Mouse (Mus musculus) cortical plate, adult 2 months (tissue): ENCODE data around the gene Macc1. TPM values are rescaled to one million over a fixed set of nuclear protein-coding genes. Genes with fewer than 3 reads are reported as not detected.
A peak's percentile ranks its signal among the peaks of the same experiment; 100 is the strongest.

Experiments
- H3K27ac ChIP-seq: fragments of 200-500 bp; 2 replicates; pipeline ENCODE4 v1.5.1; 2012; ENCODE audit warnings: low read length, control low read depth, inconsistent platforms; ENCODE audit not compliant: insufficient read depth
- H3K4me1 ChIP-seq: fragments of 200-500 bp; 2 replicates; pipeline ENCODE4 v1.6.1; 2011; ENCODE audit warnings: low read length; ENCODE audit not compliant: control insufficient read depth, insufficient read depth
- H3K4me3 ChIP-seq: fragments of 200-500 bp; 2 replicates; pipeline ENCODE4 v1.5.1; 2011; ENCODE audit warnings: mild to moderate bottlenecking, low read length, control low read depth; ENCODE audit not compliant: insufficient read depth
- CTCF ChIP-seq: fragments of 200-500 bp; IDR thresholded peaks from 2 replicates; pipeline ENCODE4 v1.5.1; 2011; ENCODE audit warnings: mild to moderate bottlenecking, control low read depth, low read length; ENCODE audit not compliant: insufficient read depth; ENCODE audit errors: extremely low read depth
- POLR2A ChIP-seq: fragments of 200-500 bp; IDR thresholded peaks from 2 replicates; pipeline ENCODE4 v1.6.1; 2011; ENCODE audit warnings: mild to moderate bottlenecking, low read length, control low read depth; ENCODE audit not compliant: insufficient read depth; ENCODE audit errors: extremely low read depth
- polyA plus RNA-seq: library from polyadenylated mRNA; depleted of rRNA; stranded (reverse); fragments of >200 nt; gene quantifications from 2 replicates; pipeline ENCODE4 v1.2.3, GENCODE M21; 2012; rRNA removed

Macc1 gene
- polyA plus RNA-seq, 1 experiment: 0.10 TPM

DNA sequence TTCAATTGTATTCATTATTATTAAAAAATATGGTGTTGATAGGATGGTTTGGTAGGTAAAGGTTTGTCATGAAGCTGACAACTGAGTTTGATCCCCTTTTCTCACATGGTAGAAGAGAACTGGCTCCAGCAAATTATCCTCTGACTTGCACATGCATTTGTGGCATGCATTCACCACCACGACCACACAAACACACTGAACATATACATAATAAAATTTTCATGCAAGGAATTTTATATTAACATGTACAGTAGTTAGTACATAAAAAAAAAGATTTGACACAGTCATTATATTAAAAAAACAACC, 150.8 kb downstream of the Macc1 start:
- TF ChIP-seq CTCF: no peak
- no peak for TF ChIP-seq POLR2A
- Histone ChIP-seq H3K27ac (no peak overlapping the region), H3K4me3 (no peak overlapping the region)

DNA sequence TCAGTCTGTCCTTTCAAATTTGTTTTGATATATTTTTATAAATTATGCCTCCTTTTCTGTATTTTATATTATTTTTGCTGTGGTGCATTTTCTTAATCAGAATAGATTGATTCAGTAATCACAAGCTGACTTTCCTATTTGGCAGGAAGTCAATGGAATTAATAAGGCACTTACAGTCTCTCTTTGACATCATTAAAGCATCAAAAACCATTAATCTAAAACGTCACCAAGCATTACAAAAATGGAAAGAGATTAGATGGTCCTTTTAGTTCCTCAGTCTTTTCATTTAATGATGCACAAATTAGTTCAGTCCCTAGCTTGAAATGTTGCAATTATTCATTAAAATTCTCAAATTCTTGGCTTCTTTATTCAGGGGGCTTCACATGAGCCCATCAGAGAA, 153.6 kb downstream of the Macc1 start:
- H3K4me1 ChIP-seq: no peaks in the 10 kb centered on the region
- no peak for TF ChIP-seq CTCF
- TF ChIP-seq POLR2A: no peak
- H3K4me3 ChIP-seq: no peak overlapping the region
- no peak overlapping the region for H3K27ac ChIP-seq

More for the DNA sequence above, 150.8 kb downstream of the Macc1 start:
- H3K4me1 ChIP-seq: no peaks in the 10 kb centered on the region

DNA sequence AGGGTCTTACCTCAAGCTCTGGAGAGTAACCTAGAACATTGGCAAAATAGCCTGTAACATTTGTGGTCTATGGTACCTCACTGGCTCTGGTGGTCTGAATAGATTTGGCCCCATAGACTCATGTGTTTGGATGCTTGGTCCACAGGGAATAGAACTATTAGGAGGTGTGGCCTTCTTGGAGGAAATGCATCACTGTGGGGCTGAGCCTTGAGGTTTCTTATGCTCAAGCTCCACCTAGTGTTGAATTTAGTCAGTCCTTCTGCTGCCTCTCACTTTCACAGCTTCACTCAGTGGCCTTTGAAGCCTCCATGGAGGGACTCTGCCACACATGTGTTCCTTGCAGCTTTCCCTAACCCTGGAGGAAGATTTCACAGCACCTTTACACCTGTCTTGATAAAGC, 156.2 kb downstream of the Macc1 start:
- Histone ChIP-seq H3K4me3 (no peak overlapping the region), H3K27ac (no peak overlapping the region), H3K4me1 (no peaks in the 10 kb centered on the region)
- TF ChIP-seq POLR2A (no peak), CTCF (0 out of 2 replicates have a peak, but pooled peaks have one; percentile 5)

DNA sequence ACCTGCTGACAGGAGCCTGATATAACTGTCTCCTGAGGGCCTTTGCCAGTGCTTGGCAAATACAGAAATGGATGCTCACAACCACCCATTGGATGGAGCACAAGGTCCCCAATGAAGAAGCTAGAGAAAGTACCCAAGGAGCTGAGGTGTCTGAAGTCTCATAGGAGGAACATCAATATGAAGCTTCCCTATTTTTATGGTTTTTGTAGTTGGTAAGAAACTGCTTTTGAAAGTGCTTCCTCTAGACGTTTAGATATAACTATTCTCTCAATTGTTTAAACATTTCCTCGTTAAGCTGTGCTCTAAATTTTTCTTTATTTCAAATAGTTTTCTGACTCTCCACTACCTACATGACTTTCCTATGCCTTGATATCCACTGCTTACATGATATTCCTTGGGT, 169.2 kb downstream of the Macc1 start:
- Histone ChIP-seq H3K4me1 (no peaks in the 10 kb centered on the region), H3K4me3 (no peak overlapping the region), H3K27ac (no peak overlapping the region)
- TF ChIP-seq POLR2A: no peak
- TF ChIP-seq CTCF: no peak

DNA sequence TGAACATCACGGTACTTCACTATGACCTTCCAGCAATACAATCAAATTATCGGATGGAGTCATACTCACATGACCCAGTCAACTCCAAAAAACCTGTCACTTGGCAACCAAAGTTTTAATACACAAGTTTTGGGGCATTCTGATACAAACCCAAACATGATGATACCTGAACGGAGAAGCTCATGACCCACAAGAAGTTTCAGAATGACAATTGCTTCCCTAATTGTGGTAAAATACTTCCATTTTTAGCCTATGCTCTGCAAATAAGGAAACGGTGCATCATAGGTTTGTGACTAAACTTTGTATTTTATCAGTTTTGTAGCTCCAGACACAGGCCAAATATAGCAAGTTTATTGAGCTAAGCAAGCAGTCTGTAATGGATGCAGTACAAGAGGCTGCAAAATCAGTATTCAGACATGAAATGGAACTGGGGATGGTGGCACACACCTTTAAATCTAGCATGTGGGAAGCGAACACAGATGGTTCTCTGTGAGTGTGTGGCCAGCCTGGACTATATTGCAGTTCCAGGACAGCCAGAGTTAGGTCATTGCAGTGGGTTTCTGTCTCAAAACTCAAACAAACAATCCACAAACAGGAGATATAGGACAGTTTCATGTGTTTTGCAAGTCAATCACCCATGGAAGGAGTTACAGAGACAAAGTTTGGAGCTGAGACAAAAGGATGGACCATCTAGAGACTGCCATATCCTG, 170.0 kb downstream of the Macc1 start:
- Histone ChIP-seq H3K27ac (no peak overlapping the region), H3K4me1 (no peaks in the 10 kb centered on the region), H3K4me3 (no peak overlapping the region)
- TF ChIP-seq CTCF (no peak), POLR2A (no peak)

DNA sequence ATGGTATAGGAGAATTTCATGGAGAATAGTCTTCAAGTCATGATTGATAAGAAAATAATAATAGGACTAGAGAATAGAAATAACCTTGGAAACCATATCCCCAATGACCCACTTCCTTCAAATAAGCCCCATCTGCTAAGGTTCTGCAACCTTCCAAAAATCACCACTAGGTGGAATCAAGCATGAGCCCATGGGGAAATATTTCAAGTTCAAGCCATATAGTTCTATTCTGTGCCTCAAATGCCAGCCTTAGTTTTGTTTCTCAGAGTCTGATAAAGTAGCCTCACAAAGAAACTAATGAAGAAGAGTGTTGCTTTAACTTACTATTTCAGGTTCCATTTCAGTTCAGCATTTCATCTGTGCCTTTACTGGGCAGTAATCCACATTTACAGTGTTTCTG, 197.1 kb downstream of the Macc1 start:
- Histone ChIP-seq H3K4me3 (no peak overlapping the region), H3K4me1 (no peaks in the 10 kb centered on the region), H3K27ac (no peak overlapping the region)
- TF ChIP-seq POLR2A (no peak), CTCF (no peak)

Other genes with a start within 250 kb of the Macc1 start
- 12.3 and 12.9 TPM in 2 replicates for gene Itgb8, start 75.5 kb upstream of the Macc1 start, polyA plus RNA-seq